Mouse (Mus musculus) left cerebral cortex, adult 9 months (tissue): ENCODE measurements around the gene Gm15517.
"Not testable (repeated sequence)": the region's sequence is repeated elsewhere in the genome, so short reads cannot be mapped to it uniquely, and the experiment has no call there.

Experiments
- DNase-seq, 2 experiments: peaks; one replicate each; pipeline ENCODE4 v3.0.0; 2022; ENCODE audit warnings: low spot score in 2 of 2

Gm15517 gene

GRCm38 (mm10) chr7:44269397-44269796 is 8.2 kb downstream of the Gm15517 start:
- no peak for DNase-seq

- DNase-seq = no peak
Observed at GRCm38 (mm10) chr7:44271309-44271708, 10.1 kb downstream of the Gm15517 start.

- DNase-seq = no peak
Observed at GRCm38 (mm10) chr7:44272546-44272945, 11.3 kb downstream of the Gm15517 start.

- no peak for DNase-seq
Observed at GRCm38 (mm10) chr7:44273446-44273845, 12.2 kb downstream of the Gm15517 start.

- DNase-seq = no peak
Observed at GRCm38 (mm10) chr7:44274096-44274495, 12.8 kb downstream of the Gm15517 start.

GRCm38 (mm10) chr7:44275546-44275945 is 14.3 kb downstream of the Gm15517 start:
- no peak for DNase-seq

GRCm38 (mm10) chr7:44276461-44277249 is 15.4 kb downstream of the Gm15517 start:
- DNase-seq = no peak

GRCm38 (mm10) chr7:44277250-44277622 is 16.0 kb downstream of the Gm15517 start:
- DNase-seq = peak in 1 of 2 experiments; percentile 72

GRCm38 (mm10) chr7:44280959-44281358 is 19.7 kb downstream of the Gm15517 start:
- DNase-seq = no peak

GRCm38 (mm10) chr7:44281586-44281985 is 20.3 kb downstream of the Gm15517 start:
- DNase-seq = no peak

GRCm38 (mm10) chr7:44287760-44288159 is 26.5 kb downstream of the Gm15517 start:
- DNase-seq = no peak

- DNase-seq = no peak
Observed at GRCm38 (mm10) chr7:44290986-44291385, 29.7 kb downstream of the Gm15517 start.

GRCm38 (mm10) chr7:44291418-44291817 is 30.2 kb downstream of the Gm15517 start:
- no peak for DNase-seq

- DNase-seq = not testable (repeated sequence)
Observed at GRCm38 (mm10) chr7:44297501-44297900, 36.3 kb downstream of the Gm15517 start.

GRCm38 (mm10) chr7:44303346-44304340 is 42.4 kb downstream of the Gm15517 start:
- DNase-seq = no peak

- no peak for DNase-seq
Observed at GRCm38 (mm10) chr7:44304463-44304774, 43.2 kb downstream of the Gm15517 start.

- peak; percentile 97 for DNase-seq
Observed at GRCm38 (mm10) chr7:44304775-44305641, 43.8 kb downstream of the Gm15517 start.

GRCm38 (mm10) chr7:44305686-44306085 is 44.4 kb downstream of the Gm15517 start:
- no peak for DNase-seq

GRCm38 (mm10) chr7:44306516-44307240 is 45.4 kb downstream of the Gm15517 start, which contains the start of gene Clec11a:
TSS of gene Clec11a (minus strand) at chr7:44306902.
- DNase-seq = no peak

GRCm38 (mm10) chr7:44307261-44308020 is 46.2 kb downstream of the Gm15517 start:
- DNase-seq = no peak
